Mouse (Mus musculus) CH12.LX (cell line): ENCODE measurements around the gene Pbld1. TPM values are rescaled to one million over a fixed set of nuclear protein-coding genes. Genes with fewer than 3 reads are reported as not detected.

Source experiments
- DNase-seq: peaks from one replicate; pipeline ENCODE4 v3.0.0-alpha.2; 2013; ENCODE audit errors: extremely low read depth
- H3K27ac ChIP-seq: 2 replicates; pipeline ENCODE4 v1.5.1; 2012; ENCODE audit warnings: low read depth, mild to moderate bottlenecking, control low read depth, moderate library complexity; ENCODE audit not compliant: insufficient read depth
- H3K27me3 ChIP-seq: replicated peaks from 2 replicates; pipeline ENCODE3; 2012; ENCODE audit warnings: inconsistent platforms
- H3K36me3 ChIP-seq, 2 experiments: replicated peaks in 1 of 2; 2 replicates each; pipeline versions ENCODE3 to v1.6.1; 2012; ENCODE audit warnings: inconsistent platforms in 1 of 2, low read length in 1 of 2, mild to moderate bottlenecking in 1 of 2, mixed read lengths in 1 of 2, moderate library complexity in 1 of 2; ENCODE audit not compliant: control insufficient read depth in 1 of 2, insufficient read depth in 1 of 2
- H3K4me1 ChIP-seq, 2 experiments: 2 replicates each; pipeline ENCODE4 v1.6.1; 2012; ENCODE audit warnings: inconsistent platforms in 1 of 2, moderate library complexity in 1 of 2; ENCODE audit not compliant: insufficient read depth in 2 of 2, control insufficient read depth in 1 of 2
- H3K4me2 ChIP-seq: 2 replicates; pipeline ENCODE4 v1.6.1; 2012; ENCODE audit warnings: low read depth, mild to moderate bottlenecking, control low read depth; ENCODE audit not compliant: poor library complexity, insufficient read depth, severe bottlenecking
- H3K4me3 ChIP-seq, 3 experiments: fragments of 150-350 bp in 1 of 3; sonication (generic) in 1 of 3; replicated peaks in 1 of 3; 2 replicates each; pipeline versions ENCODE3 to v1.5.1; 2011 to 2012; ENCODE audit warnings: low read depth in 2 of 3, low read length in 2 of 3, mild to moderate bottlenecking in 2 of 3, moderate library complexity in 2 of 3, control low read depth in 1 of 3, improper control_type of control experiment in 1 of 3, inconsistent platforms in 1 of 3, mixed read lengths in 1 of 3; ENCODE audit not compliant: poor library complexity in 1 of 3
- H3K79me2 ChIP-seq: replicated peaks from 2 replicates; pipeline ENCODE4 v1.6.1; 2012; ENCODE audit warnings: mild to moderate bottlenecking, moderate library complexity; ENCODE audit not compliant: control insufficient read depth, poor library complexity, insufficient read depth, severe bottlenecking; ENCODE audit errors: extremely low read depth
- H3K9ac ChIP-seq: 2 replicates; pipeline ENCODE4 v1.6.1; 2012; ENCODE audit warnings: low read depth, mild to moderate bottlenecking, control low read depth, moderate library complexity; ENCODE audit not compliant: insufficient read depth
- H3K9me3 ChIP-seq: replicated peaks from 2 replicates; pipeline ENCODE3; 2012; ENCODE audit warnings: low read length, inconsistent platforms, mixed read lengths
- BHLHE40 ChIP-seq: IDR thresholded peaks from 2 replicates; pipeline ENCODE4 v1.6.1; 2011; ENCODE audit warnings: mild to moderate bottlenecking, low read depth, low read length, improper control_type of control experiment
- CTCF ChIP-seq, 2 experiments: IDR thresholded peaks in 1 of 2; conservative IDR thresholded peaks in 1 of 2; 2 replicates each; pipeline ENCODE4 v1.5.1; 2011 to 2012; ENCODE audit warnings: low read depth in 2 of 2, low read length in 2 of 2, improper control_type of control experiment in 1 of 2, inconsistent platforms in 1 of 2, mild to moderate bottlenecking in 1 of 2, moderate library complexity in 1 of 2
- E2F4 ChIP-seq: IDR thresholded peaks from 2 replicates; pipeline ENCODE4 v1.6.1; 2011; ENCODE audit warnings: low read depth, low read length, improper control_type of control experiment; ENCODE audit not compliant: insufficient replicate concordance
- EP300 ChIP-seq: IDR thresholded peaks from 2 replicates; pipeline ENCODE4 v1.6.1; 2011; ENCODE audit warnings: low read length, improper control_type of control experiment
- ETS1 ChIP-seq: conservative IDR thresholded peaks from 2 replicates; pipeline ENCODE4 v1.6.1; 2012; ENCODE audit warnings: low read depth, mild to moderate bottlenecking, inconsistent platforms, low read length, improper control_type of control experiment, moderate library complexity
- MAFK ChIP-seq: IDR thresholded peaks from 2 replicates; pipeline ENCODE4 v1.6.1; 2011; ENCODE audit warnings: low read length, improper control_type of control experiment; ENCODE audit not compliant: insufficient replicate concordance
- MEF2A ChIP-seq: IDR thresholded peaks from 2 replicates; pipeline ENCODE4 v1.6.1; 2014; ENCODE audit warnings: low read depth, mild to moderate bottlenecking, inconsistent platforms, low read length, improper control_type of control experiment, borderline replicate concordance
- MYC ChIP-seq: IDR thresholded peaks from 2 replicates; pipeline ENCODE4 v1.6.1; 2011; ENCODE audit warnings: low read depth, mild to moderate bottlenecking, improper control_type of control experiment, low read length
- NRF1 ChIP-seq: IDR thresholded peaks from 2 replicates; pipeline ENCODE4 v1.6.1; 2014; ENCODE audit warnings: low read depth, mild to moderate bottlenecking, inconsistent platforms, low read length, improper control_type of control experiment, moderate library complexity
- PAX5 ChIP-seq: IDR thresholded peaks from 2 replicates; pipeline ENCODE4 v1.6.1; 2012; ENCODE audit warnings: low read length, inconsistent platforms, mixed read lengths
- POLR2AphosphoS2 ChIP-seq: IDR thresholded peaks from 2 replicates; pipeline ENCODE4 v1.6.1; 2011; ENCODE audit warnings: low read depth, low read length, improper control_type of control experiment
- RAD21 ChIP-seq: IDR thresholded peaks from 2 replicates; pipeline ENCODE4 v1.6.1; 2011; ENCODE audit warnings: low read depth, mild to moderate bottlenecking, low read length, improper control_type of control experiment, moderate library complexity
- RCOR1 ChIP-seq: conservative IDR thresholded peaks from 2 replicates; pipeline ENCODE4 v1.6.1; 2012; ENCODE audit warnings: low read depth, mild to moderate bottlenecking, inconsistent platforms, low read length, improper control_type of control experiment
- SMC3 ChIP-seq: IDR thresholded peaks from 2 replicates; pipeline ENCODE4 v1.6.1; 2011; ENCODE audit warnings: low read depth, low read length, improper control_type of control experiment
- TBP ChIP-seq: conservative IDR thresholded peaks from 2 replicates; pipeline ENCODE4 v1.6.1; 2011; ENCODE audit warnings: low read depth, low read length, improper control_type of control experiment
- USF2 ChIP-seq: conservative IDR thresholded peaks from 2 replicates; pipeline ENCODE4 v1.6.1; 2011; ENCODE audit warnings: low read depth, low read length, improper control_type of control experiment
- ZNF384 ChIP-seq: IDR thresholded peaks from 2 replicates; pipeline ENCODE4 v1.6.1; 2012; ENCODE audit warnings: low read depth, low read length, improper control_type of control experiment, inconsistent platforms
- dilution Hi-C: fragments of 300-500 bp; cut with MboI; formaldehyde crosslinking; loops from 2 replicates; pipeline ENCODE4 v1.14.3; 2020; ENCODE audit warnings: low sequenced_read_pairs; ENCODE audit not compliant: extremely low pct_unique_long_range_greater_than_20kb, extremely low pct_ligation_motif_present
- in situ Hi-C: fragments of 300-500 bp; cut with MboI; formaldehyde crosslinking; loops from 3 replicates; pipeline ENCODE4 v1.14.3; 2019; ENCODE audit warnings: low sequenced_read_pairs, low pct_ligation_motif_present, low pct_unique_long_range_greater_than_20kb, mixed read lengths
- polyA plus RNA-seq: library from polyadenylated mRNA; unstranded; fragments of >175 nt; gene quantifications from 2 replicates; pipeline ENCODE4 v1.2.1, GENCODE M21; 2012; ENCODE audit warnings: low read depth; ENCODE audit not compliant: insufficient read length
- total RNA-seq, 2 experiments: library from RNA; depleted of rRNA; stranded (reverse); fragments of 300-350 nt in 1 of 2; fragments of >200 nt in 1 of 2; gene quantifications; 2 replicates each; pipeline ENCODE4 v1.2.3; 2012 to 2014

The Pbld1 gene
- total and polyA plus RNA-seq, 3 experiments = 0.04 to 0.49 TPM; not detected in 1

- dilution Hi-C loops (no loop called here), in situ Hi-C loops (no loop called here)
- DNase-seq = no peak
- Histone ChIP-seq H3K36me3 (no peaks in the 10 kb centered on the region), H3K27me3 (no peaks in the 10 kb centered on the region), H3K4me3 (no peak overlapping the region), H3K4me2 (no peak overlapping the region), H3K79me2 (no peaks in the 10 kb centered on the region), H3K9me3 (no peaks in the 10 kb centered on the region), H3K9ac (no peak overlapping the region), H3K4me1 (peaks cover 0 to 8% of the 10 kb centered on the region in 2 experiments; a peak in 2 of 4 replicates), H3K27ac (no peak overlapping the region)
- no peak for TF ChIP-seq SMC3
- TF ChIP-seq RCOR1 = no peak
- TF ChIP-seq USF2 = no peak
- no peak for TF ChIP-seq MAFK
- TF ChIP-seq EP300 = no peak
- no peak for TF ChIP-seq TBP
- TF ChIP-seq POLR2AphosphoS2 = no peak
Observed at GRCm38 (mm10) chr10:63086304-63086703, 26.3 kb downstream of the Pbld1 start.

DNA sequence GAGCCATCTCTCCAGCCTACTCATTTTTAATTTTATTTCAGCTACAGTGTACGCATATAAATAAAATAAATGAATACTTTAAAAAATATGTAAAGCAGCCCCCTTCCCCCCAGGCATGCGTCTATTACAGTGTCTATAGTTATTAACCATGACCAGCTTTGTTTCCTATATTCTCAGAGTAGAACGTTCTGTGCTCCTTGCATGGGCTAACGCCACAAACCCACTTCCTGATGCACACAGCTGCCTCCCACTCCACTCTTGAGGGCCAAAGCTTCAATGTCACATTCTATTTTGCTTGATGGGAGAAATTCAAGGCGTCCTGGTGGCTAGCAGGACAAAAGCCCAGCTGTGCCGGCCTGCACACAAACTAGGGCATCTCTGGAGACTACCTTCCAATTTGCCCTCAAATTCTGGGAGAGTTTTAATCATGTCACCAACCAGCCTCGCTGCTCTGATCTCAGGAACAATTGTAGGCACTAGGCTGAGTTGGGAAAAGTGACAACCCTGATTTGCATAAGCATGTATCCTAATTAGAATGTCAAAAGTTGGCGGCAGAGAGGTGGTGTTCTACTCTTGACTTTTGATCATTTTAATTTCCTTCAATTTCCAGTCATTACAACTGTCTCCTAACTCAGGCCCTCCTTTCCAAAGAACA is 29.3 kb downstream of the Pbld1 start:
- TF ChIP-seq PAX5 (no peak), ZNF384 (no peak), CTCF (conservative IDR thresholded peaks at IDR 0.05 in 1 of 2, IDR thresholded peaks at IDR 0.05 in 1 of 2; ENCODE audit: low read depth in 2 of 2, low read length in 2 of 2) (no peak), MYC (no peak), EP300 (no peak), RCOR1 (no peak), USF2 (no peak), MEF2A (no peak), BHLHE40 (no peak), ETS1 (no peak), E2F4 (no peak), SMC3 (no peak), NRF1 (no peak), RAD21 (no peak), TBP (no peak)
- H3K27me3 ChIP-seq = no peaks in the 10 kb centered on the region
- in situ Hi-C loops (no loop called here), dilution Hi-C loops (no loop called here)
- peaks cover 4 to 8% of the 10 kb centered on the region in 2 experiments for H3K4me1 ChIP-seq
- H3K27ac ChIP-seq = no peak overlapping the region
- no peak overlapping the region for H3K4me3 ChIP-seq
- no peaks in the 10 kb centered on the region for H3K9me3 ChIP-seq
- H3K79me2 ChIP-seq = no peaks in the 10 kb centered on the region
- DNase-seq = peak; percentile 5
- no peak overlapping the region for H3K9ac ChIP-seq
- H3K36me3 ChIP-seq = no peaks in the 10 kb centered on the region
- H3K4me2 ChIP-seq = no peak overlapping the region
